Mouse (Mus musculus): ENCODE measurements around the gene Wfdc11.

DNA sequence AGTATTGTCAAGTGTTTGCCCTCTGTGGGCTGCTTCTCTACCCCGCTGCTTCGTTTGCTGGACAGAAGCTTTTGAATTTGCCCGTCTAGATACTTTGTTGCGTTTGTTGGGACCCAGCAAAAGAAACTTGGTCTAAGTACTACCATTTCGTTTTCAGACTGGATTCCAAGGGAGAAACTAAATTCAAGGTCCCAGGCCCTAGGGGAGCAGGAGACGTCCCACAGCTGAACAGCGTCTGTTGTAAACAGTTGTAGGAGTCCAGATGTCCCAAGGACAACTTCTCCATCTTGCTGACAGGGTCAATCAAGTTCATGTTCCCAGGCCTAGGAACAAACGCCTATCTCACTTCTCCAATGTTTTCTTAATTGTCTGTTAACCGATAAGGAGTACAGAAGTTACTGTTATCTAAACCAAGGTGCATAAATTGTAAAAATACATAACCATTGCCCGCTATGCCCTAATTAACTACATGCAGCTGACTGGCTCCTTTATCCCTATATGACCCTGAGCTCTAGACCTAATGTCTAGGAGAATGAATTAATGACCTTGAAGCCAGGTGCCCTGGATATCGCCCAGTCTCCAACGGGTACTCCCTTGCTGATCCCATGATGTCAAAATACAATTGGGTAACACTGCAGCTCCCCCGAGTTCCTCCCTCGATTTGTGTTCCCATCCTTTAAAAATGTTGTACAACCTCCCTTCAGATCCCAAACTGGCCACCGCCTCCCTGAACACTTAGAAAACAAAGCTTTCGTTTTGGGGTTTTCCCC is 3.2 kb upstream of the Wfdc11 start:
- TF ChIP-seq GATA1 (IDR thresholded peaks at IDR 0.05; ENCODE audit: borderline replicate concordance, low read length) = no peak
- TF ChIP-seq FLI1 (IDR thresholded peaks at IDR 0.05; ENCODE audit: low read length) = no peak

All from megakaryocyte, embryonic 14.5 days (primary cell).